Mouse (Mus musculus) small intestine, adult 2 months (tissue): Measurements from ENCODE around the gene Nedd8.

Source experiments
- CTCF ChIP-seq: fragments of 200-500 bp; IDR thresholded peaks from 2 replicates; pipeline ENCODE4 v1.5.1; 2012; ENCODE audit warnings: low read depth, mild to moderate bottlenecking, control low read depth, inconsistent platforms, low read length, moderate library complexity, mixed read lengths; ENCODE audit not compliant: insufficient replicate concordance, insufficient read length; ENCODE audit errors: extremely low read depth
- POLR2A ChIP-seq: fragments of 200-500 bp; IDR thresholded peaks from 2 replicates; pipeline ENCODE4 v1.6.1; 2012; ENCODE audit warnings: low read depth, mild to moderate bottlenecking, control low read depth, inconsistent platforms, low read length, moderate library complexity

- TF ChIP-seq CTCF, result no peak
- TF ChIP-seq POLR2A, result peak; percentile 54; the same call in 1 of the 2 replicates
These were observed 36.4 kb downstream of the Nedd8 start, which contains the start of gene Ipo4 for GRCm38 (mm10) chr14:55635523-55636007.
